Mouse (Mus musculus): ENCODE results near the gene Camta1. TPM values are rescaled to one million over a fixed set of nuclear protein-coding genes. Genes with fewer than 3 reads are reported as not detected.

Camta1 gene
- total and polyA plus RNA-seq, 2 experiments from 2014 or later = 127 to 145 TPM

- H3K27ac ChIP-seq = no peak overlapping the region
- WGBS = 76% methylated on average over 4 of the region's 4 CpGs
- H3K4me1 ChIP-seq (ENCODE audit: insufficient read depth, low read length) = peaks cover 13% of the 10 kb centered on the region
- no peaks in the 10 kb centered on the region for H3K36me3 ChIP-seq (ENCODE audit: insufficient read depth, low read length)
- TF ChIP-seq CTCF (IDR thresholded peaks at IDR 0.05; ENCODE audit: low read depth) = no peak
- H3K9me3 ChIP-seq (ENCODE audit: low read length) = no peaks in the 10 kb centered on the region
- no peak overlapping the region for H3K4me2 ChIP-seq (ENCODE audit: low read depth, low read length)
- DNase-seq (ENCODE audit: low spot score) (no peak), ATAC-seq (no peak)
- no peak overlapping the region for H3K4me3 ChIP-seq (ENCODE audit: low read length)
- no peak overlapping the region for H3K9ac ChIP-seq (replicated peaks; ENCODE audit: low read length)
- H3K27me3 ChIP-seq (ENCODE audit: insufficient read depth, low read length) = no peaks in the 10 kb centered on the region
Measured at GRCm38 (mm10) chr4:151415812-151416211, 445.9 kb downstream of the Camta1 start.

- Histone ChIP-seq H3K9me3 (ENCODE audit: low read length) (no peaks in the 10 kb centered on the region), H3K27ac (no peak overlapping the region), H3K27me3 (ENCODE audit: insufficient read depth, low read length) (no peaks in the 10 kb centered on the region), H3K9ac (replicated peaks; ENCODE audit: low read length) (no peak overlapping the region), H3K4me3 (ENCODE audit: low read length) (no peak overlapping the region), H3K4me2 (ENCODE audit: low read depth, low read length) (no peak overlapping the region), H3K36me3 (ENCODE audit: insufficient read depth, low read length) (no peaks in the 10 kb centered on the region), H3K4me1 (ENCODE audit: insufficient read depth, low read length) (peaks cover 13% of the 10 kb centered on the region)
- ATAC-seq (no peak), DNase-seq (ENCODE audit: low spot score) (no peak)
- TF ChIP-seq CTCF (IDR thresholded peaks at IDR 0.05; ENCODE audit: low read depth) = no peak
- WGBS = 95% methylated on average over 16 of the region's 16 CpGs
Measured at GRCm38 (mm10) chr4:151415376-151415775, 446.3 kb downstream of the Camta1 start.

- TF ChIP-seq CTCF (IDR thresholded peaks at IDR 0.05; ENCODE audit: low read depth) = no peak
- 93% methylated on average over 7 of the region's 7 CpGs for WGBS
- Histone ChIP-seq H3K27ac (no peak overlapping the region), H3K9me3 (ENCODE audit: low read length) (no peaks in the 10 kb centered on the region), H3K4me3 (ENCODE audit: low read length) (no peak overlapping the region), H3K36me3 (ENCODE audit: insufficient read depth, low read length) (no peaks in the 10 kb centered on the region), H3K4me1 (ENCODE audit: insufficient read depth, low read length) (peaks cover 13% of the 10 kb centered on the region), H3K27me3 (ENCODE audit: insufficient read depth, low read length) (no peaks in the 10 kb centered on the region), H3K4me2 (ENCODE audit: low read depth, low read length) (no peak overlapping the region), H3K9ac (replicated peaks; ENCODE audit: low read length) (no peak overlapping the region)
- DNase-seq (ENCODE audit: low spot score) = no peak
- ATAC-seq = no peak
Measured at GRCm38 (mm10) chr4:151414952-151415351, 446.7 kb downstream of the Camta1 start.

- Histone ChIP-seq H3K9me3 (ENCODE audit: low read length) (no peaks in the 10 kb centered on the region), H3K36me3 (ENCODE audit: insufficient read depth, low read length) (no peaks in the 10 kb centered on the region), H3K4me3 (ENCODE audit: low read length) (no peak overlapping the region), H3K9ac (replicated peaks; ENCODE audit: low read length) (no peak overlapping the region; the same call in 1 of the 2 replicates), H3K27ac (no peak overlapping the region), H3K4me2 (ENCODE audit: low read depth, low read length) (peak overlapping the region; percentile 29), H3K4me1 (ENCODE audit: insufficient read depth, low read length) (peaks cover 13% of the 10 kb centered on the region), H3K27me3 (ENCODE audit: insufficient read depth, low read length) (no peaks in the 10 kb centered on the region)
- TF ChIP-seq CTCF (IDR thresholded peaks at IDR 0.05; ENCODE audit: low read depth) = no peak
- 0 out of 2 replicates have a peak, but pooled peaks have one; percentile 32 for ATAC-seq
- peak; percentile 52 for DNase-seq (ENCODE audit: low spot score)
- WGBS = 26% methylated on average over 14 of the region's 14 CpGs
Measured at GRCm38 (mm10) chr4:151411641-151412061, 450.0 kb downstream of the Camta1 start.

GRCm38 (mm10) chr4:151411016-151411415, 450.7 kb downstream of the Camta1 start:
- Histone ChIP-seq H3K4me3 (ENCODE audit: low read length) (no peak overlapping the region), H3K27ac (no peak overlapping the region), H3K27me3 (ENCODE audit: insufficient read depth, low read length) (no peaks in the 10 kb centered on the region), H3K4me1 (ENCODE audit: insufficient read depth, low read length) (peaks cover 13% of the 10 kb centered on the region), H3K9ac (replicated peaks; ENCODE audit: low read length) (no peak overlapping the region), H3K9me3 (ENCODE audit: low read length) (no peaks in the 10 kb centered on the region), H3K4me2 (ENCODE audit: low read depth, low read length) (no peak overlapping the region), H3K36me3 (ENCODE audit: insufficient read depth, low read length) (no peaks in the 10 kb centered on the region)
- no peak for TF ChIP-seq CTCF (IDR thresholded peaks at IDR 0.05; ENCODE audit: low read depth)
- 29% methylated on average over 3 of the region's 3 CpGs for WGBS
- DNase-seq (ENCODE audit: low spot score) (no peak), ATAC-seq (no peak)

GRCm38 (mm10) chr4:151409291-151409690, 452.4 kb downstream of the Camta1 start:
- ATAC-seq = no peak
- no peak overlapping the region for H3K4me3 ChIP-seq (ENCODE audit: low read length)
- no peak overlapping the region for H3K4me2 ChIP-seq (ENCODE audit: low read depth, low read length)
- H3K36me3 ChIP-seq (ENCODE audit: insufficient read depth, low read length) = no peaks in the 10 kb centered on the region
- H3K27ac ChIP-seq = no peak overlapping the region
- no peak for DNase-seq (ENCODE audit: low spot score)
- WGBS = 73% methylated on average over 6 of the region's 6 CpGs
- no peak overlapping the region for H3K9ac ChIP-seq (replicated peaks; ENCODE audit: low read length)
- TF ChIP-seq CTCF (IDR thresholded peaks at IDR 0.05; ENCODE audit: low read depth) = no peak
- H3K27me3 ChIP-seq (ENCODE audit: insufficient read depth, low read length) = no peaks in the 10 kb centered on the region
- H3K4me1 ChIP-seq (ENCODE audit: insufficient read depth, low read length) = peaks cover 13% of the 10 kb centered on the region
- H3K9me3 ChIP-seq (ENCODE audit: low read length) = no peaks in the 10 kb centered on the region

- peak; percentile 41; the same call in 1 of the 2 replicates for ATAC-seq
- no peak overlapping the region for H3K4me3 ChIP-seq (ENCODE audit: low read length)
- no peaks in the 10 kb centered on the region for H3K36me3 ChIP-seq (ENCODE audit: insufficient read depth, low read length)
- H3K9me3 ChIP-seq (ENCODE audit: low read length) = no peaks in the 10 kb centered on the region
- TF ChIP-seq CTCF (IDR thresholded peaks at IDR 0.05; ENCODE audit: low read depth) = no peak
- H3K27me3 ChIP-seq (ENCODE audit: insufficient read depth, low read length) = no peaks in the 10 kb centered on the region
- H3K4me1 ChIP-seq (ENCODE audit: insufficient read depth, low read length) = peaks cover 13% of the 10 kb centered on the region
- 38% methylated on average over 8 of the region's 8 CpGs for WGBS
- DNase-seq (ENCODE audit: low spot score) = peak; percentile 65
- no peak overlapping the region for H3K4me2 ChIP-seq (ENCODE audit: low read depth, low read length)
- H3K27ac ChIP-seq = no peak overlapping the region
- H3K9ac ChIP-seq (replicated peaks; ENCODE audit: low read length) = no peak overlapping the region
Measured at GRCm38 (mm10) chr4:151408811-151409210, 452.9 kb downstream of the Camta1 start.
